Mouse (Mus musculus) embryonic facial prominence, embryonic 12.5 days (tissue): ENCODE results near the gene Neurog2. TPM values are rescaled to one million over a fixed set of nuclear protein-coding genes. Genes with fewer than 3 reads are reported as not detected.

ENCODE experiments used
- ATAC-seq: fragments of 200-750 bp; cut with Nextera tagmentation; 2 replicates; pipeline ENCODE4 v1.8.0; 2017; ENCODE audit not compliant: insufficient number of reproducible peaks, insufficient read depth, low FRiP score, low TSS enrichment
- H3K27ac ChIP-seq: fragments of 300-500 bp; sonication (generic); 2 replicates; pipeline ENCODE4 v1.5.1; 2016; ENCODE audit warnings: mild to moderate bottlenecking
- H3K27me3 ChIP-seq: fragments of 300-500 bp; sonication (generic); 2 replicates; pipeline ENCODE4 v1.6.1; 2016; ENCODE audit warnings: mild to moderate bottlenecking, moderate library complexity
- H3K36me3 ChIP-seq: fragments of 300-500 bp; sonication (generic); 2 replicates; pipeline ENCODE4 v1.6.1; 2016; ENCODE audit warnings: mild to moderate bottlenecking
- H3K4me1 ChIP-seq: fragments of 300-500 bp; sonication (generic); 2 replicates; pipeline ENCODE4 v1.6.1; 2016
- H3K4me2 ChIP-seq: fragments of 300-500 bp; sonication (generic); replicated peaks from 2 replicates; pipeline ENCODE4 v1.6.1; 2016; ENCODE audit warnings: mild to moderate bottlenecking, moderate library complexity
- H3K4me3 ChIP-seq: fragments of 300-500 bp; sonication (generic); 2 replicates; pipeline ENCODE4 v1.5.1; 2016; ENCODE audit warnings: mild to moderate bottlenecking
- H3K9ac ChIP-seq: fragments of 300-500 bp; sonication (generic); 2 replicates; pipeline ENCODE4 v1.6.1; 2016; ENCODE audit warnings: mild to moderate bottlenecking, moderate library complexity
- H3K9me3 ChIP-seq: fragments of 300-500 bp; sonication (generic); 2 replicates; pipeline ENCODE4 v1.6.1; 2016; ENCODE audit warnings: mild to moderate bottlenecking, moderate library complexity
- WGBS: fragments of 180-500 bp; shearing (Covaris S2); methylation state at CpG from one replicate; pipeline ENCODE4 v1.1.7; 2016; 5-methylcytosine and 5-hydroxymethylcytosine counted together
- polyA plus RNA-seq: library from polyadenylated mRNA; unstranded; fragments of >200 nt; fragmentation: Nextera tagmentation; extraction: Ambion mirVana; gene quantifications from 2 replicates; pipeline ENCODE4 v1.2.1, GENCODE M21; 2016

Gene Neurog2
- polyA plus RNA-seq, 1 experiment from 2014 or later, result 3.9 TPM

DNA sequence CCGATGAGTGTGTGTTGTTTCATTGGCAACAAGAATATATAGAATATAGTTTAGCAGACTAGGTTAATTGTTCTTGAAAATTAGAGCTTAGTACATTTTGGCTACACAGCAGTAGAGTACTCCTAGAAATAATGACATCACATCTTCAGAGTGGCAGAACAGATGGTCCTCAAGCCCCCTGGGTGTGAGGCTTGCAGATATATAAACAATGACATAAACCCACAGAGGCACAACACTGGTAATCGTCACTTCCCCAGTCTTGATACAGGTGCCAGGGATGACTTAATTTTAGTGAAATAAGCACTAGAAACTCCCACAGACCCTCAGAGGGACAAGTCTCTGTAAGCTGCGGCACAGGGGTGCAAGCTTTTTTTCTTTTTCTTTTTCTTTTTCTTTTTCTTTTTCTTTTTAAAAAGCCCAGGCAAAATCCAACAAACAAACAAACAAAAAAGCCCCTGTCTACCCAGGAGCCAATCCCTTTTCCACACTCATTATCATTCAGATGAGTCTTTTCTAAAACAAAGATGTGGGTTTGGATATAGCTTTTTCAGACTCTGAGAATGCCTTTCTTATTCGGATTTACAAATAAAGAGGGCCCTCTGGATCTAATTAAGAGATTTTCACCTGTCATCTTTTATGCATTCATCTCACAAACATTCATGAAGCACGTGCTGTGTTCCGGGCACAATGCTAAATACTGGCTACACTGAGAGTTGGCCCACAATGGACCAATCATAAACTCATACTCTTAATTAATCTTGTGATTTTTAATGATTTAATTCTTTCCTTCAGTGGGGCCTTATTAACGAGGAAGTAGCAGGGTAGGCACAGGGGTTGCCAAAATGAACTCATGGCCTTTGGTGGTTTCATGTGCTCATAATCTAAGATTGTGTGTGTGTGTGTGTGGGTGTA, 19.1 kb downstream of the Neurog2 start:
- Histone ChIP-seq H3K27ac (no peak overlapping the region), H3K4me1 (no peaks in the 10 kb centered on the region), H3K4me3 (no peak overlapping the region), H3K9me3 (no peaks in the 10 kb centered on the region), H3K36me3 (no peaks in the 10 kb centered on the region), H3K27me3 (peaks cover 4% of the 10 kb centered on the region), H3K9ac (no peak overlapping the region), H3K4me2 (no peak overlapping the region)
- no peak for ATAC-seq
- WGBS, result 48% methylated on average over 7 of the region's 7 CpGs

- H3K36me3 ChIP-seq, result no peaks in the 10 kb centered on the region
- no peak overlapping the region for H3K4me2 ChIP-seq
- H3K27ac ChIP-seq, result no peak overlapping the region
- no peak for ATAC-seq
- no peak overlapping the region for H3K9ac ChIP-seq
- no peaks in the 10 kb centered on the region for H3K9me3 ChIP-seq
- WGBS, result 64% methylated on average over 7 of the region's 7 CpGs
- H3K4me1 ChIP-seq, result no peaks in the 10 kb centered on the region
- no peaks in the 10 kb centered on the region for H3K27me3 ChIP-seq
- no peak overlapping the region for H3K4me3 ChIP-seq
These were observed 27.8 kb downstream of the Neurog2 start for GRCm38 (mm10) chr3:127660712-127661111.

DNA sequence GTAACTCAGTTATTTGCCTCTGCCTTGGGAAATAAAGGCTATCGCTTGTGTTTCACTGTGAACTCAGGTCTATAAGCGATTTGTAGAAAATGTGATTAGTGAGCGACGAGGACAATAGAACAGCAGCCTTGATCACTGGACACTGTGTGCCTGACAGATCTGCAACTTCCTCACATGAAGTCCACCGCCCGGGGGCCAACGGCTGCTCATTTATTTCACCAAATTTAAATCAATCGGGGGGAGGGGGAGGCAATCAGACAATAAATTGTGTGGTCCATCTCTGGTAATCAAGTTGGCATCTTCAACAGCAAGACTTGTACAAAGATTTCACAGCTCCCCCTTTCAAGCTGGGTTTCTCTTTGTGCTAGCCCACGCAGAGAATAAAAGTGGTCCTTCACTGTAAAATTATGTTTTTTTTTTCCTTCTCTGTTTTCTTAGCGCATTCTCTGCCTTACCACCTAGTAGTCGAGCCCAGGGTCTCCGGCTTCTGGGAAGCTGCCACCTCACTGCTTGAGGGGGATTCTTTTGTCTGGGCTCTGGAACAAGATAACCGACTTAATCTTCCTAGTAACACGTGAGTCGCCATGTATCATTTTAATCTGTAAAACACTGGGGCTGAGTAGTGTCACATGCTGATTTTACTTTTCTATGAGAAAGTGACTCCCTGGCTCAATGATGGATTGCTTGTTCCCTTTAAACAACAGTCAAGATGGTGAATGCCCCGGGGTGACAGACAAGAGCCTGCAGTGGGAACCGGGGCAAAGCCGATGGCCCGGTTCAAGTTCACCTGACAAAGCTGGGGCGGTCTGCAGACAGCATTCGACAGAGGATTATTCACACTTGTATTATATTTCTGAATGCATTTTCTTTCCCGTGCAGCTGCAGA, 29.0 kb downstream of the Neurog2 start:
- Histone ChIP-seq H3K4me2 (no peak overlapping the region), H3K27me3 (no peaks in the 10 kb centered on the region)

GRCm38 (mm10) chr3:127679703-127680102, 46.8 kb downstream of the Neurog2 start:
- H3K36me3 ChIP-seq, result no peaks in the 10 kb centered on the region
- H3K9ac ChIP-seq, result no peak overlapping the region
- no peaks in the 10 kb centered on the region for H3K9me3 ChIP-seq
- WGBS, result 89% methylated on average over 15 of the region's 15 CpGs
- H3K27ac ChIP-seq, result no peak overlapping the region
- no peak for ATAC-seq
- H3K4me2 ChIP-seq, result no peak overlapping the region
- H3K27me3 ChIP-seq, result no peaks in the 10 kb centered on the region
- H3K4me1 ChIP-seq, result no peaks in the 10 kb centered on the region
- H3K4me3 ChIP-seq, result no peak overlapping the region

More for the DNA sequence above, 29.0 kb downstream of the Neurog2 start:
- H3K4me1 ChIP-seq, result no peaks in the 10 kb centered on the region
- no peak; the same call in 1 of the 2 replicates for ATAC-seq
- 57% methylated on average over 22 of the region's 22 CpGs for WGBS
- no peaks in the 10 kb centered on the region for H3K9me3 ChIP-seq
- no peak overlapping the region for H3K9ac ChIP-seq
- no peak overlapping the region for H3K27ac ChIP-seq
- H3K36me3 ChIP-seq, result no peaks in the 10 kb centered on the region
- H3K4me3 ChIP-seq, result no peak overlapping the region

Other genes starting within 250 kb of the Neurog2 start
- gene Ank2, start 133.8 kb upstream of the Neurog2 start, polyA plus RNA-seq, result 44.0 and 47.1 TPM in 2 replicates
- 66.0 and 67.2 TPM in 2 replicates for gene Larp7, start 79.8 kb upstream of the Neurog2 start, polyA plus RNA-seq
- gene Zgrf1, start 79.6 kb upstream of the Neurog2 start, polyA plus RNA-seq, result 13.8 and 16.1 TPM in 2 replicates
- 1.6 and 2.7 TPM in 2 replicates for gene Alpk1, start 147.4 kb downstream of the Neurog2 start, polyA plus RNA-seq
- gene Tifa, start 156.7 kb downstream of the Neurog2 start, polyA plus RNA-seq, result 3.6 and 3.9 TPM in 2 replicates
- 72.2 and 73.9 TPM in 2 replicates for gene Ap1ar, start 204.4 kb downstream of the Neurog2 start, polyA plus RNA-seq